Mouse (Mus musculus) Patski (cell line): ENCODE measurements around the gene Gmds. TPM values are rescaled to one million over a fixed set of nuclear protein-coding genes. Genes with fewer than 3 reads are reported as not detected.

ENCODE experiments used
- ATAC-seq: fragments of 100-300 bp; one replicate; pipeline ENCODE4 v1.8.0; 2021
- CTCF ChIA-PET: fragments of 350-600 bp; sonication (Branson Sonifier 250); formaldehyde crosslinking; loops from one replicate; lab custom pipeline; 2022; ENCODE audit warnings: inconsistent platforms; lab: Charles Lee
- POLR2A ChIA-PET: fragments of 350-600 bp; sonication (Branson Sonifier 250); formaldehyde crosslinking; loops from one replicate; lab custom pipeline; 2022; ENCODE audit warnings: antibody characterized with exemption, inconsistent platforms; lab: Charles Lee
- DNase-seq: peaks from one replicate; pipeline ENCODE4 v3.0.0-alpha.2; 2011; ENCODE audit warnings: low read depth, low spot score
- H3K27me3 ChIP-seq: fragments of 371-371 bp; one replicate; pipeline ENCODE4 v1.5.1; 2021
- CTCF ChIP-seq: fragments of 100-300 bp; IDR thresholded peaks from one replicate; pipeline ENCODE4 v1.5.1; 2021
- in situ Hi-C: fragments of 300-500 bp; cut with MboI; formaldehyde crosslinking; loops from 3 replicates; pipeline ENCODE4 v1.11.1; 2018; ENCODE audit warnings: low pct_unique_long_range_greater_than_20kb, mixed read lengths
- polyA plus RNA-seq: library from polyadenylated mRNA; unstranded; gene quantifications from one replicate; pipeline ENCODE4 v1.2.3, GENCODE M21; 2021

Gene Gmds
- polyA plus RNA-seq, 1 experiment from 2014 or later: 53.3 TPM

DNA sequence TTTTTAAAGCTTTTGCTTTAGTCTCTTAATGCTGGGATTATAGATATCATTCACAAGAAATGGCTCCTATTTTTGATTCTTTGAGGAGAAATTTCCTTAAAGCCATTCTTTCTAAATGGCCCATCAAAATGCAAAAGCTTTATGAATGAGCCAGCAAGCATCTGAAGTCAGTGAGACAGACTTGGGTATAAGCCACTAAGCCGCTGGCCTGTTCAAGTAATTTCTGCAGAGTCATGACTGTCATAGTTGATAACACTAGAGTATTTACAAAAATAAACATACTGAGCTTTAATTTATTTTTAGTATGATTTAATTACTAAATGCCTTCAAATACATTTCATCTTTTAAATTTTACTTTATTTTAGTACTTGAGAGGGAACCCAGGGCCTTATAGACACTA lies 297.7 kb downstream of the Gmds start:
- no peaks in the 10 kb centered on the region for H3K27me3 ChIP-seq
- ATAC-seq: no peak
- no peak for TF ChIP-seq CTCF
- in situ Hi-C loops: no loop called here
- ChIA-PET CTCF (no interaction called here), POLR2A (no interaction called here)
- no peak for DNase-seq

GRCm38 (mm10) chr13:32036902-32037301 lies 301.6 kb downstream of the Gmds start:
- ChIA-PET CTCF (no interaction called here), POLR2A (no interaction called here)
- DNase-seq (no peak), ATAC-seq (no peak)
- in situ Hi-C loops: no loop called here
- no peaks in the 10 kb centered on the region for H3K27me3 ChIP-seq
- TF ChIP-seq CTCF: no peak

DNA sequence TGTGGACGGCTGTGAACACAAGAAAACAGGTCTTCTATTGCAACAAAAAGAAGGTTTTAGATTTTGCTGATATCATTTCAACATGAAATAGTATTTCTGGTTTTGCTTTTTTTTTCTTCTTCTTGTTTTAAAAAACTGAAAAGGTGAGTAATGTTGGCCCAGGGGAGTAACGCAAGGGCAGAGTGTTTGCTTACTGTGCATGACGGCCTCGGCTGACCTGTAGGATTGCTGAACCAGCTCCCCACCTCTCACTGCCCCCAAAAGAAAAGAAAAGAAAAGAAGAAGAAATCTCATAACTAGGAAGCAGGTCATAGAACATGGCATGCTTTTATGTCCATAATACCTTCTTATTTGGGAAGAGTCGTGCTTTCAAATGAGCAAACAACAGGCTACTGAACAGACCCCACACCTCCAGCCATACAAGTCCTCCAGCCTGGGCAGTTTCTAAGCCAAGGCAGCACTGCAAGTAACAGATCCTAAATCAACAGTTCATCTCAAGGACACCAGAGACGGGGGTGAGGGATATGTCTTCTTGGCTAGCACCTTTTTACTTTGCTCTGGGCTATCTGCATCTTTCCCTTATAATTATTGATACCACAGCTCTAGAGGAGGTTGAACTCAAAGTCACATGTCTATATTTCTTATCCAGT lies 303.6 kb downstream of the Gmds start:
- ChIA-PET POLR2A (no interaction called here), CTCF (no interaction called here)
- in situ Hi-C loops: no loop called here
- DNase-seq (no peak), ATAC-seq (no peak)
- no peak for TF ChIP-seq CTCF
- H3K27me3 ChIP-seq: no peaks in the 10 kb centered on the region

GRCm38 (mm10) chr13:32034139-32034538 lies 304.4 kb downstream of the Gmds start:
- ChIA-PET CTCF (interaction anchor here (1.2 kb wide), 1 partner anchor 9 kb away, joined by 3 read pairs; no protein-coding TSS in a partner anchor), POLR2A (no interaction called here)
- peak; percentile 12 for DNase-seq
- in situ Hi-C loops: no loop called here
- no peak for ATAC-seq
- no peak for TF ChIP-seq CTCF
- no peaks in the 10 kb centered on the region for H3K27me3 ChIP-seq

GRCm38 (mm10) chr13:32026226-32026975 lies 312.1 kb downstream of the Gmds start:
- CTCF ChIA-PET: interaction anchor here (1.3 kb wide), 1 partner anchor 18 kb away, joined by 3 read pairs; no protein-coding TSS in a partner anchor
- ATAC-seq (no peak), DNase-seq (no peak)
- no peak for TF ChIP-seq CTCF
- in situ Hi-C loops: no loop called here
- POLR2A ChIA-PET: interaction anchor here (0.7 kb wide), 1 partner anchor 13 kb away, joined by 3 read pairs; no protein-coding TSS in a partner anchor
- no peaks in the 10 kb centered on the region for H3K27me3 ChIP-seq

DNA sequence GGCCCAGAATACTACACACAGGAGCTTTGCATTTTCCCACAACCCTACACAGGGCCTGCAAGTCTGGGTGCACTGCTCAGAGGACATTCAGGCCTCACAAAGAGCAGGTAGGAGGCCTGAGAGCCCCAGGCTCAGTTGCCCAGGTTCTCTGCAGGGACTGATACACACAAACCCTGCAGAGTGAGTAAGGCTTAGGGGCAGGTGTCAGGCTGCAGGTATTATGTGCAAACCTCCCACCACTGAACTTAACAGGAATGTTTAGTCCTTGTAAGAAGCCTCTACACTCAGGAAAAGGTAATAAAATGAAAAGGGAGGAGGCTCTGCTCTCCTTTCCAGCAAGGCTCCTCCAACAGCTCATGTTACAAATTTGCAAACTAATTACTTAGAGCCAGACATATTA lies 313.7 kb downstream of the Gmds start:
- CTCF ChIA-PET: no interaction called here
- TF ChIP-seq CTCF: no peak
- DNase-seq (no peak), ATAC-seq (no peak)
- no peaks in the 10 kb centered on the region for H3K27me3 ChIP-seq
- POLR2A ChIA-PET: interaction anchor here (1.0 kb wide), 1 partner anchor 49 kb away, joined by 4 read pairs; no protein-coding TSS in a partner anchor
- in situ Hi-C loops: no loop called here

GRCm38 (mm10) chr13:32020455-32021249 lies 317.9 kb downstream of the Gmds start:
- in situ Hi-C loops: no loop called here
- DNase-seq (no peak), ATAC-seq (no peak)
- no peak for TF ChIP-seq CTCF
- ChIA-PET CTCF (interaction anchor here (0.6 to 1.1 kb wide), 2 partner anchors 221 to 597 kb away, joined by 3 read pairs; no protein-coding TSS in a partner anchor), POLR2A (no interaction called here)
- no peaks in the 10 kb centered on the region for H3K27me3 ChIP-seq

- CTCF ChIA-PET: interaction anchor here (1.2 kb wide), 1 partner anchor 19 kb away, joined by 3 read pairs; no protein-coding TSS in a partner anchor
- H3K27me3 ChIP-seq: no peaks in the 10 kb centered on the region
- in situ Hi-C loops: no loop called here
- TF ChIP-seq CTCF: no peak
- DNase-seq (no peak), ATAC-seq (no peak)
- POLR2A ChIA-PET: no interaction called here
Measured at GRCm38 (mm10) chr13:32019256-32019620, 319.3 kb downstream of the Gmds start.

DNA sequence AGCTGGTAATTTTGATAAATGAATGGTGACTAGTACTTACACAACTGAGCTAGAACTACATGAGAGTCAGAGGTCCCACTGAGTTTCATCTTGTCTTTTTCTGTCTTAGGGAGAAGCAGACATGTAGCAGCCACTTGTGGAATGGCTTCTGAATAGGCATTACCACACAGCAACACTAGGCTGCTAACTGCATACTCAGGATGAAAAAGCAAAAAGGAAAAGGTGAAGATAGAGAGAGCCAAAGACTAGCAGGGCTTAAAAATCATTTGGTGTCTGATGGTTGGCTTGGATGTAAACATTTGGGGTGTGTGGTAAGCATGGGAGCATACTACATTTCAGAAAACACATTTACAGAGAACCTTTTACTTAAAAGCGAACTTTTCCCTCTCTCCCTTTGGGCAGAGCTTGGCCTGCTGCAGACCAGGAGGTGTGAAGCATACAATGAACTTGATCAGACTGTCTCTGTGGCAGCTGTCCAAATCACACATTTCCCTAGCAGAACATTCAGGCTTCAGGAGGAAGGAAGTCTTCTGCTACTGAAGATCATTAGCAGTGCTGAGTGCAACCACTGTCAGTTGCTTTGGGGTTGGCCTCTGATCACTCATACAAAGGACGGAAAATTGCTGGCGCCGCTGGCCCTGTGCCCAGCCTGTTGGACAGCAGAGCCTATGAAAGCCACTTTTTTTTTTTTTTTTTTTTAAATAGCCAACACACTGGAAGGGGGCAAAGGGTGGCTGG lies 319.9 kb downstream of the Gmds start:
- H3K27me3 ChIP-seq: no peaks in the 10 kb centered on the region
- DNase-seq (no peak), ATAC-seq (no peak)
- in situ Hi-C loops: no loop called here
- ChIA-PET POLR2A (no interaction called here), CTCF (interaction anchor here (1.2 kb wide), 1 partner anchor 18 kb away, joined by 3 read pairs; no protein-coding TSS in a partner anchor)
- no peak for TF ChIP-seq CTCF

DNA sequence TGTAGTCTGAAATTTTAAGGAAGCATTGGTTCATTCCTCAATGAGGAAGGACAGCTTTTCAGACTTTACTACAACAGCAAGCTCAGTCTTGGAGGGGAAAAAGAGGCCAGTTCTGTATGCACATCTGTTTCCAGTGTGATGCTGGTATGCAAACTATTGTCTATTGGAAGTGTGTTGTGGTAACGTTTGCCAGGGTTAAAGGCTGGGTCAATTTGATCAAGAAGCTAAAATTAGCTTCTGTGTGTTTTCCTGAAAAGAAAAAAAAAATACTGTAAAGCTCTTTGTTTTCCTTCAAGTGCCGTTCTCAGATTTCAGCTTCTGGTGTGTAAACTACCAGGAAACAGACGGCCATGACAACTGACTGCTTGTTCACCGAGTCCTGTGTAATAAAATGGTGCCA lies 329.7 kb downstream of the Gmds start:
- ChIA-PET POLR2A (no interaction called here), CTCF (interaction anchor here (1.0 to 1.4 kb wide), 3 partner anchors 9 to 26 kb away, joined by 3 to 4 read pairs (median 3); no protein-coding TSS in a partner anchor)
- TF ChIP-seq CTCF: no peak
- ATAC-seq (no peak), DNase-seq (no peak)
- H3K27me3 ChIP-seq: no peaks in the 10 kb centered on the region
- in situ Hi-C loops: no loop called here
